Mouse (Mus musculus) liver, adult 2 months (tissue): ENCODE data around the gene Klf2.

Experiments
- CTCF ChIP-seq: fragments of 200-500 bp; IDR thresholded peaks from 2 replicates; pipeline ENCODE4 v1.5.1; 2011; ENCODE audit warnings: low read depth, low read length, control low read depth
- POLR2A ChIP-seq: fragments of 200-500 bp; IDR thresholded peaks from 2 replicates; pipeline ENCODE4 v1.6.1; 2011; ENCODE audit warnings: low read length, control low read depth; ENCODE audit not compliant: insufficient read depth; ENCODE audit errors: extremely low read depth

DNA sequence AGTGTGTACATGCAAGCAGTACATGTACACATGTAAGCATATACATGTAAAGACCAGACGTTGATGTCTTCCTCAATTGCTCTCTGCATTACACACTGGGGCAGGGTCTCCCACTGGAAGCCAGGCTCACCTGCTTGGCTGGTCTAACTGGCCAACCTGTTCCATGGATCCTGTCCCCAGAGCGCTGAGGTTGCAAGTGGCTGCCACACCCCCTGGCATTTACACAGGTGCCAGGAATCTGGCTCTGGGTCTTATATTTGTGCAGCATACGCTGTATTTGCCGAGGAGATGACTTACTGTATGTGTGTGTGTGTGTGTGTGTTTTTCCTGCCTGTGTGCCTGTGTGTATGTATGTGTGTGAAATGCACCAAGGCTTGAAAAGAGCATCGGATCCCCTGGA is 11.9 kb upstream of the Klf2 start:
- TF ChIP-seq CTCF (no peak), POLR2A (no peak)
